Mouse (Mus musculus): Measurements from ENCODE around the gene Helt. TPM values are rescaled to one million over a fixed set of nuclear protein-coding genes. Genes with fewer than 3 reads are reported as not detected.

The Helt gene
- polyA plus RNA-seq, 1 experiment from 2014 or later = not detected

GRCm38 (mm10) chr8:46323672-46324191, 29.3 kb upstream of the Helt start:
- Histone ChIP-seq H3K9me3 (replicated peaks) (no peaks in the 10 kb centered on the region), H3K27ac (replicated peaks) (no peak overlapping the region), H3K27me3 (replicated peaks) (no peaks in the 10 kb centered on the region), H3K9ac (replicated peaks) (no peak overlapping the region), H3K4me2 (no peak overlapping the region), H3K4me1 (no peaks in the 10 kb centered on the region), H3K36me3 (no peaks in the 10 kb centered on the region), H3K4me3 (replicated peaks) (no peak overlapping the region)
- 75% methylated on average over 5 of the region's 5 CpGs for WGBS
- no peak for ATAC-seq (ENCODE audit: low FRiP score)

DNA sequence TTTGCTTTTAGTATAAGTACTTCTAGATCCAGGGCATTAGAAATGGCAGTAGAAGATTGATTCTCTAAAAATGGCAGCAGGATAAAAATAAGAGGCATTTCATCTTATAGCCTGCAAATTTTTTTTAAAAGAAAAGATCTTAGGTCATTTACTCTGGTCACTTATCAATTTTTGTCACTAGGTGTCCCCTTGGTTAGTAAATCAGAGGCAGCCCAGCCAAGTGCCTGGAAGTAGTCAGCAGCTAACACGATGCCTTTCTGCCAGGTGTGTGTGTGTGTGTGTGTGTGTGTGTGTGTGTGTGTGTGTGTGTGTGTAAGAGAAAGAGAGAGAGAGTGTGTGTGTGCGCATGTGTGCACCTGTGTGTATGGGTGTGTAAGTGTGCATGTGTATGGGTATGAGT, 28.4 kb upstream of the Helt start:
- Histone ChIP-seq H3K9ac (replicated peaks) (no peak overlapping the region), H3K4me3 (replicated peaks) (no peak overlapping the region), H3K4me2 (no peak overlapping the region), H3K27ac (replicated peaks) (no peak overlapping the region), H3K9me3 (replicated peaks) (no peaks in the 10 kb centered on the region), H3K27me3 (replicated peaks) (no peaks in the 10 kb centered on the region), H3K4me1 (no peaks in the 10 kb centered on the region), H3K36me3 (no peaks in the 10 kb centered on the region)
- WGBS = 79% methylated on average over 2 of the region's 2 CpGs
- ATAC-seq (ENCODE audit: low FRiP score) = no peak

- no peak overlapping the region for H3K9ac ChIP-seq (replicated peaks)
- no peaks in the 10 kb centered on the region for H3K4me1 ChIP-seq
- no peak overlapping the region for H3K4me3 ChIP-seq (replicated peaks)
- no peak for ATAC-seq (ENCODE audit: low FRiP score)
- no peak overlapping the region for H3K27ac ChIP-seq (replicated peaks)
- H3K4me2 ChIP-seq = no peak overlapping the region
- H3K9me3 ChIP-seq (replicated peaks) = no peaks in the 10 kb centered on the region
- H3K27me3 ChIP-seq (replicated peaks) = no peaks in the 10 kb centered on the region
- 97% methylated on average over 4 of the region's 4 CpGs for WGBS
- no peaks in the 10 kb centered on the region for H3K36me3 ChIP-seq
Measured at GRCm38 (mm10) chr8:46322421-46322820, 27.9 kb upstream of the Helt start.

DNA sequence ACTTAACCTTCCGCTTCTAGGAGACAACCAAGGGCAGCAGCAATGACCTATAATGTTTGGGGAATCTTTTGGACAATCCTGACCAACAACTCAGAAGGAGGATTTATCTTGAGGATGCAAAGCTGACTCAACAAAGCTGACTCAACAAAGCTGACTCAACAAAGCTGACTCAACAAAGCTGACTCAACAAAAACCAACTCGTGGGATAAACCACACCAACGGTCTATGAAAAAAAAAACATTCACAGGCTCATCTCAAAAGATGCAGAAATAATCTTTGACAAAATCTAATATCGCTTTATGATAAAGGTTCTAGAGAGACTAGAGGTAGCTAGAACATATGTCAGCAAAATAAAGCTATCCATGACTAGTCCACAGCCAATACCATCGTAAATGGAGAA, 24.3 kb upstream of the Helt start:
- H3K36me3 ChIP-seq = no peaks in the 10 kb centered on the region
- no peaks in the 10 kb centered on the region for H3K4me1 ChIP-seq
- WGBS = 95% methylated on average over 5 of the region's 5 CpGs
- H3K4me2 ChIP-seq = no peak overlapping the region
- H3K9ac ChIP-seq (replicated peaks) = no peak overlapping the region
- no peak overlapping the region for H3K27ac ChIP-seq (replicated peaks)
- ATAC-seq (ENCODE audit: low FRiP score) = no peak
- no peak overlapping the region for H3K4me3 ChIP-seq (replicated peaks)
- no peaks in the 10 kb centered on the region for H3K27me3 ChIP-seq (replicated peaks)
- H3K9me3 ChIP-seq (replicated peaks) = no peaks in the 10 kb centered on the region

DNA sequence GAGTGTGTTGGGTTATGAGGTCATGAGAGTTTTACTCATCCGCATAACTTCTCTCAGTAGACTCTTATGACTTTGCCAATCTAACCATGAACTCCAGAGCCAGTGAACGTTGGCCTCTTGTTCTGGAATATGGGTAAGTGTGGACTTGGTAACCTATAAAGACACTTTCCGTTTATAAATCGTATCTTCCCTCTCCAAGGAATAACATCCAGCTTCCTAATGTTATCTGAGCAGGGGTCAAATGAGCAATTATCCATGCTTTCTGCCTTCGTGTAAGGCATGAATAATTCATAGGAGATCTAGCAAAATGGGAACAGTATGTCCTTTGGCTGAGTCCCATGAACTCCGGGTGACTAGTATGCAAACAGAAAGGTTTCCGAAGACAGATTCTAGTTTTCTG, 22.7 kb upstream of the Helt start:
- WGBS = 60% methylated on average over 7 of the region's 7 CpGs
- Histone ChIP-seq H3K27me3 (replicated peaks) (no peaks in the 10 kb centered on the region), H3K9me3 (replicated peaks) (no peaks in the 10 kb centered on the region), H3K27ac (replicated peaks) (no peak overlapping the region), H3K9ac (replicated peaks) (no peak overlapping the region), H3K36me3 (no peaks in the 10 kb centered on the region), H3K4me2 (no peak overlapping the region), H3K4me1 (no peaks in the 10 kb centered on the region), H3K4me3 (replicated peaks) (no peak overlapping the region)
- no peak for ATAC-seq (ENCODE audit: low FRiP score)

DNA sequence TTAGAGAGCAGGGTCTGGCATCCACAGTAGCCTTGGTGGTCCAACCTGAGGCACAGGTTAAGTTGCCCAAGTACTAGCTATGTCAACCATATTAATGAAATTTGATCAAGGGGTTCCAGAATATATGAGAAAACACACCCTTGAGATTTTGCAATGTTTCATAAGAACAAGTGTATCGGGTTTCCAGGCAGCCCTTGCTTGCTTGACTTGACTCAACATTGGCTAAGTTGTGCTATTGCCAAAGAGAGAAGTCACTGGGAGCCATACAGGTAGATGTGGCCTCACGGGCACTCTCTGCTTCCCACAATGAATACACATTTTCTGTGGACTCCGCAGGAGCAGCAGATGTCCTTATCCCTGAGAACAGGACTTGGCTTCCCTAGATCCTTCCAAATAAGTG, 19.3 kb upstream of the Helt start:
- H3K4me3 ChIP-seq (replicated peaks) = no peak overlapping the region
- H3K27me3 ChIP-seq (replicated peaks) = no peaks in the 10 kb centered on the region
- no peaks in the 10 kb centered on the region for H3K36me3 ChIP-seq
- no peak overlapping the region for H3K9ac ChIP-seq (replicated peaks)
- no peak overlapping the region for H3K27ac ChIP-seq (replicated peaks)
- no peaks in the 10 kb centered on the region for H3K9me3 ChIP-seq (replicated peaks)
- 89% methylated on average over 3 of the region's 3 CpGs for WGBS
- H3K4me2 ChIP-seq = no peak overlapping the region
- ATAC-seq (ENCODE audit: low FRiP score) = no peak
- H3K4me1 ChIP-seq = no peaks in the 10 kb centered on the region

GRCm38 (mm10) chr8:46311159-46311558, 16.7 kb upstream of the Helt start:
- no peak for ATAC-seq (ENCODE audit: low FRiP score)
- Histone ChIP-seq H3K4me3 (replicated peaks) (no peak overlapping the region), H3K4me2 (no peak overlapping the region), H3K9me3 (replicated peaks) (no peaks in the 10 kb centered on the region), H3K9ac (replicated peaks) (no peak overlapping the region), H3K4me1 (no peaks in the 10 kb centered on the region), H3K36me3 (no peaks in the 10 kb centered on the region), H3K27ac (replicated peaks) (no peak overlapping the region), H3K27me3 (replicated peaks) (no peaks in the 10 kb centered on the region; the same call in 1 of the 2 replicates)
- 8% methylated on average over 10 of the region's 10 CpGs for WGBS

DNA sequence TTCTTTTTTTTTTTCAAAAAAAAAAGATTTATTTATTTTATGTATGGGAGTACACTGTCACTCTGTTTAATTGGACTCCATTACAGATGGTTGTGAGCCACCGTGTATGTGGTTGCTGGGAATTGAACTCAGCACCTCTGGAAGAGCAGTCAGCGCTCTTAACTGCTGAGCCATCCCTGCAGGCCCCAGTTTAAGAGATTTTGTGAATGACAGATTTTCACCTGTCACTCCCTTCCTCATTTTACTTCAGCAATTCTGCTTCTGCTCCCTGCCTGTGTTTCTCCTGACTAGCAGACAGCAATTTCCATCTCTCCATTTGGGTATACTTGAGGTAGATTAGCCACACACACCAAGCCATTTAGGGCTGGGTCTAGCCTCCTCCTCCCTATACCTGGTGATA, 13.7 kb upstream of the Helt start:
- H3K27ac ChIP-seq (replicated peaks) = no peak overlapping the region

GRCm38 (mm10) chr8:46305733-46306349, 11.4 kb upstream of the Helt start:
- Histone ChIP-seq H3K36me3 (no peaks in the 10 kb centered on the region), H3K9ac (replicated peaks) (no peak overlapping the region), H3K4me3 (replicated peaks) (no peak overlapping the region), H3K27me3 (replicated peaks) (no peaks in the 10 kb centered on the region; the same call in 1 of the 2 replicates), H3K27ac (replicated peaks) (no peak overlapping the region), H3K4me1 (no peaks in the 10 kb centered on the region), H3K4me2 (no peak overlapping the region), H3K9me3 (replicated peaks) (no peaks in the 10 kb centered on the region)
- no peak for ATAC-seq (ENCODE audit: low FRiP score)
- WGBS = 8% methylated on average over 9 of the region's 9 CpGs

More for the DNA sequence above, 13.7 kb upstream of the Helt start:
- Histone ChIP-seq H3K4me3 (replicated peaks) (no peak overlapping the region), H3K9me3 (replicated peaks) (no peaks in the 10 kb centered on the region), H3K4me2 (no peak overlapping the region), H3K9ac (replicated peaks) (no peak overlapping the region), H3K4me1 (no peaks in the 10 kb centered on the region), H3K27me3 (replicated peaks) (no peaks in the 10 kb centered on the region; the same call in 1 of the 2 replicates), H3K36me3 (no peaks in the 10 kb centered on the region)
- 78% methylated on average over 2 of the region's 2 CpGs for WGBS
- ATAC-seq (ENCODE audit: low FRiP score) = no peak

- Histone ChIP-seq H3K9ac (replicated peaks) (no peak overlapping the region), H3K27ac (replicated peaks) (no peak overlapping the region), H3K4me2 (no peak overlapping the region), H3K27me3 (replicated peaks) (peaks cover 20% of the 10 kb centered on the region), H3K4me1 (no peaks in the 10 kb centered on the region), H3K9me3 (replicated peaks) (no peaks in the 10 kb centered on the region), H3K4me3 (replicated peaks) (no peak overlapping the region), H3K36me3 (no peaks in the 10 kb centered on the region)
- 93% methylated on average over 9 of the region's 9 CpGs for WGBS
- no peak for ATAC-seq (ENCODE audit: low FRiP score)
Measured at GRCm38 (mm10) chr8:46302121-46302520, 7.7 kb upstream of the Helt start.

DNA sequence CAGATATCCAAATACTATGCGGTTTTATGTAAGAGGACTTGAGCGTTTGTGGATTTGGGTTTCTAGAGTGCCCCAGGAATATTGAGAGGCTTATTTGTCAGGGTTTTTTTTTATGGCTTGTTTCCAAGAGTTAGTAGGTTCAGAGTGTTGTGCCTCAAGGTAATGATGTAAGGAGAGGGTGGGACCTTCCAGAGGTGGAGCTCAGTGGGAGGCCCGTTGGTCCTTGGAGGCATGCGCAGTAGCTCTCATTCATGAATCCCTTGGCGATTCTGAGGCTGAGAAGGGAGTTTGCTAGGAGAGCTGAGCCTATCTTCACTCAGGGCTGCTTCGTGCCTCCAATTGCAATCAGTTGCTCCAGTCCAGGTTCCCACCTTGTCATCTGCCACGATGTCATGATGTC, 4.4 kb upstream of the Helt start:
- Histone ChIP-seq H3K27me3 (replicated peaks) (peaks cover 53% of the 10 kb centered on the region), H3K4me3 (replicated peaks) (no peak overlapping the region), H3K9ac (replicated peaks) (no peak overlapping the region), H3K27ac (replicated peaks) (no peak overlapping the region), H3K9me3 (replicated peaks) (no peaks in the 10 kb centered on the region), H3K4me1 (peaks cover 16% of the 10 kb centered on the region; the same call in 1 of the 2 replicates), H3K36me3 (no peaks in the 10 kb centered on the region), H3K4me2 (no peak overlapping the region)
- 28% methylated on average over 7 of the region's 7 CpGs for WGBS
- no peak for ATAC-seq (ENCODE audit: low FRiP score)

DNA sequence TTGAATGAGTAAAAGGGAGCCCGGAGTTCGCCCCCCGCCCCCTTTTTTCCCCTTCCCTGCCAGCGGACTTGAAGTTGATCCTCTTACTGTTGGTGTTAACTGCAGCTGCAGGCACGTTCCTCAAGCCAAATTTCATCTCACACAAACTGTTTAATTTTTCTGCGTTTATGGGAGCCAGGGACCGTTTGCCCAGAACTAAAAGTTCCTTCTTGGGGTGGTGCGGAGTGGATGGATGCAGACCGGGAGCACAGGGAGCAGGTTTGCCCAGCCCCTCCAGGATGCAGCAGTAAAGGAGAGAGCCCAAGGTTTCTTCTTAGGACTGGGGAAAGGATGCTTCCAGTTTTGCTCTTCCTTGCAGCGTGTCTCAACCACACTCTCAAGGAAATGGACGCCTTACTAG, 2.1 kb upstream of the Helt start:
- Histone ChIP-seq H3K4me2 (no peak overlapping the region), H3K4me1 (peaks cover 28% of the 10 kb centered on the region), H3K27ac (replicated peaks) (no peak overlapping the region), H3K9ac (replicated peaks) (no peak overlapping the region), H3K4me3 (replicated peaks) (no peak overlapping the region), H3K36me3 (no peaks in the 10 kb centered on the region), H3K27me3 (replicated peaks) (peaks cover 76% of the 10 kb centered on the region), H3K9me3 (replicated peaks) (no peaks in the 10 kb centered on the region)
- 2% methylated on average over 11 of the region's 11 CpGs for WGBS
- no peak for ATAC-seq (ENCODE audit: low FRiP score)

Measured in neural tube, embryonic 15.5 days (tissue).